Mouse (Mus musculus): ENCODE results near the gene Gm20479.

DNA sequence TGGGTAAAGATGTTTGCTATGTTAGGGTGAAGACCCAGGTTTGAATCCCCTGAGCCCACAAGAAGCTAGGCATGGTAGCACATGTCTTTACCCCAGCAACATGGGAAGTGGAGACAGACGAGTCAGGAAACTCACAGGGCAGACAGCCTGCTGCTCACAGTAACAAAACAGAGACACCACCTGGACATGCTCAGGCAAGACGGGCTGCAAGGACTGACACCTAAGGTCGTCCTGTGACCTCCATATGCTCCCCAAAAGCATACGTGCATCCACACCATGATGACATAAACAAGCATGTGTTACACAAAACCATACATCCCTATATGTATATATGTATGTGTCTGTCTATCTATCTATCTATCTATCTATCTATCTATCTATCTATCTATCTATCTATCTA lies 24.3 kb upstream of the Gm20479 start:
- TF ChIP-seq RCOR1 (IDR thresholded peaks at IDR 0.05; ENCODE audit: low read depth, low read length) (no peak), MYC (IDR thresholded peaks at IDR 0.05; ENCODE audit: low read depth, low read length) (no peak), MAZ (IDR thresholded peaks at IDR 0.05; ENCODE audit: low read depth, low read length) (no peak), HCFC1 (IDR thresholded peaks at IDR 0.05; ENCODE audit: low read depth, low read length) (no peak), POLR2A (IDR thresholded peaks at IDR 0.05; ENCODE audit: control insufficient read depth in 1 of 2, insufficient read depth in 1 of 2, low read depth in 1 of 2, low read length in 2 of 2, poor library complexity in 1 of 2) (no peak)

Measured in MEL (cell line).